In the genomic region with DNA sequence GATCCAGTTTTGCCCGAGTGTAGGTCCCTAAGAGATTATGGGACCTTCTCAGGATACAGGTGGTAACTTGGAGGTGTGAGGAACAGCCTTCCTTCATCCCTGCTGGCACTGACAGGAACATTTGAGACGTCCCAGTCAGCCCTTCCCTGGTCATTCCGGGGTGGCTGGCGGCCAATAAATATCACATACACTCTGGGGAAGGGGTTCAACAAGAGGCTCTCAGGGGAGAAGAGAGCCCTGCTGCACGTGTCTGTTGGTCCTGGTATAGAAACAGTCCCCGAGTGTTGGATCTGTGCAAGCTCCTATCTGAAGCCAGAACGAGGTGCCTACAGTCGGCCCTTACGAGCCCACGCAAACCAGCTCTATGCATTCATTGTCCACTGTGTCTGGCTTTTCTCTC, we compare ENCODE assay signal across 22 mouse cellular contexts.
DNase-seq lines count a peak whose midpoint lies in the region; ATAC-seq and TF ChIP-seq lines count a peak whose summit lies in the region.
"Had no signal": no experiment of that assay in that cellular context is flagged by ENCODE, and none has a peak within 500 bp of the region (broad histone marks: within the 10 kb centered on the region; RNA-seq: fewer than 3 reads in every experiment).

No protein-coding gene starts in this region.

- intact Hi-C loops in gastrocnemius, postnatal 36 days (cut with DNase I) = no loop called here

- H3K9me3 ChIP-seq in neural tube, embryonic 11.5 days (ENCODE audit: control insufficient read depth, low read length) = no peaks in the 10 kb centered on the region
- H3K9me3 ChIP-seq: forebrain, embryonic 15.5 days; heart, embryonic 10.5 days; hindbrain, embryonic 15.5 days had no signal

- no peak for ATAC-seq in neural tube, embryonic 11.5 days (ENCODE audit: insufficient read depth, low FRiP score, low TSS enrichment)
- ATAC-seq: CD4-positive, CD25-positive, alpha-beta regulatory T cell, adult 4 months; forebrain, embryonic 15.5 days had no signal

- no peaks in the 10 kb centered on the region for H3K27me3 ChIP-seq in neural tube, embryonic 11.5 days (ENCODE audit: control insufficient read depth, insufficient read depth, low read length)
- H3K27me3 ChIP-seq in testis, adult 2 months (ENCODE audit: control insufficient read depth, insufficient read depth, low read length) = no peaks in the 10 kb centered on the region
- H3K27me3 ChIP-seq: embryonic facial prominence, embryonic 13.5 days; forebrain, embryonic 15.5 days; hindbrain, embryonic 12.5 days; hindbrain, embryonic 15.5 days had no signal

- H3K9ac ChIP-seq in neural tube, embryonic 11.5 days (ENCODE audit: low read length) = 0 out of 2 replicates have a peak overlapping the region, but pooled peaks have one; percentile 10
- H3K9ac ChIP-seq: embryonic facial prominence, embryonic 13.5 days; forebrain, embryonic 12.5 days; forebrain, embryonic 15.5 days; heart, embryonic 13.5 days; hindbrain, embryonic 12.5 days; hindbrain, embryonic 15.5 days had no signal

- no peak overlapping the region for H3K4me3 ChIP-seq in neural tube, embryonic 11.5 days (ENCODE audit: low read depth, low read length)
- no peak overlapping the region for H3K4me3 ChIP-seq in testis, adult 2 months (ENCODE audit: control insufficient read depth, low read depth, low read length)
- H3K4me3 ChIP-seq: embryonic facial prominence, embryonic 10.5 days; embryonic facial prominence, embryonic 13.5 days; erythroblast, embryonic 14.5 days; forebrain, embryonic 12.5 days; forebrain, embryonic 15.5 days; heart, embryonic 10.5 days; heart, embryonic 13.5 days; hindbrain, embryonic 12.5 days; hindbrain, embryonic 15.5 days had no signal

- 86% methylated on average over 10 of the region's 10 CpGs for WGBS in neural tube, embryonic 11.5 days

- DNase-seq in gastrocnemius, postnatal 36 days = peak; percentile 3 to 12
- DNase-seq in gastrocnemius, adult 18-20 months (ENCODE audit: low spot score) = no peak
- DNase-seq in neural tube, embryonic 11.5 days (ENCODE audit: low spot score) = no peak
- DNase-seq in neural tube, embryonic 10.5 days (ENCODE audit: extremely low spot score, low spot score) = no peak
- DNase-seq in testis, postnatal 14 days (ENCODE audit: low spot score) = no peak
- DNase-seq in embryo, embryonic 11 days = no peak
- DNase-seq: adrenal gland, adult 2 months; cerebellum, adult 11 months; cerebellum, adult 9-11 months; cerebellum, postnatal 25 days; heart, adult 18-20 months had no signal

- H3K36me3 ChIP-seq in neural tube, embryonic 11.5 days (ENCODE audit: control insufficient read depth, insufficient read depth, low read length) = no peaks in the 10 kb centered on the region
- H3K36me3 ChIP-seq in testis, adult 2 months (ENCODE audit: control insufficient read depth, insufficient read depth, low read length) = no peaks in the 10 kb centered on the region; the same call in 1 of the 2 replicates
- H3K36me3 ChIP-seq: embryonic facial prominence, embryonic 10.5 days; embryonic facial prominence, embryonic 13.5 days; forebrain, embryonic 12.5 days; forebrain, embryonic 15.5 days; heart, embryonic 10.5 days; heart, embryonic 13.5 days; hindbrain, embryonic 12.5 days; hindbrain, embryonic 15.5 days had no signal

- H3K27ac ChIP-seq in neural tube, embryonic 11.5 days (ENCODE audit: low read depth, low read length) = no peak overlapping the region
- peak overlapping the region; percentile 26; the same call in 1 of the 2 replicates for H3K27ac ChIP-seq in testis, adult 2 months (ENCODE audit: control insufficient read depth, insufficient read depth, low read depth, low read length)
- H3K27ac ChIP-seq: embryonic facial prominence, embryonic 10.5 days; embryonic facial prominence, embryonic 13.5 days; forebrain, embryonic 12.5 days; forebrain, embryonic 15.5 days; heart, embryonic 10.5 days; heart, embryonic 13.5 days; hindbrain, embryonic 12.5 days; hindbrain, embryonic 15.5 days had no signal

- no peak for TF ChIP-seq POLR2A in testis, adult 2 months (IDR thresholded peaks at IDR 0.05; ENCODE audit: control insufficient read depth, low read depth, low read length)

- TF ChIP-seq CTCF in testis, adult 2 months (IDR thresholded peaks at IDR 0.05; ENCODE audit: control insufficient read depth, insufficient read depth, insufficient replicate concordance, low read depth, low read length) = no peak

- no peaks in the 10 kb centered on the region; the same call in 1 of the 2 replicates for H3K4me1 ChIP-seq in neural tube, embryonic 11.5 days (ENCODE audit: control insufficient read depth, insufficient read depth, low read length)
- H3K4me1 ChIP-seq in testis, adult 2 months (ENCODE audit: control insufficient read depth, insufficient read depth, low read length) = peaks cover 3% of the 10 kb centered on the region
- H3K4me1 ChIP-seq: embryonic facial prominence, embryonic 10.5 days; embryonic facial prominence, embryonic 13.5 days; forebrain, embryonic 12.5 days; forebrain, embryonic 15.5 days had no signal

- H3K4me2 ChIP-seq in neural tube, embryonic 11.5 days (ENCODE audit: low read depth) = no peak overlapping the region
- H3K4me2 ChIP-seq: embryonic facial prominence, embryonic 13.5 days; forebrain, embryonic 12.5 days; forebrain, embryonic 15.5 days; heart, embryonic 13.5 days; hindbrain, embryonic 12.5 days; hindbrain, embryonic 15.5 days had no signal

Comparison
In these comparisons a context has a peak if more than half of its experiments do, and no peak if none do; other contexts are left out.
1. DNase-seq: peak in gastrocnemius, postnatal 36 days (2 of 2); none in gastrocnemius, adult 18-20 months (single experiment), neural tube, embryonic 11.5 days (single experiment), neural tube, embryonic 10.5 days (single experiment), testis, postnatal 14 days (single experiment) and embryo, embryonic 11 days (single experiment).